ENCODE assay signal across 26 mouse cellular contexts in genomic region chr5:4949433-4949832, GRCm38 (mm10).
"Had no signal": no experiment of that assay in that cellular context is flagged by ENCODE, and none has a peak within 500 bp of the region (broad histone marks: within the 10 kb centered on the region; RNA-seq: fewer than 3 reads in every experiment).

No protein-coding gene starts in this region.

- H3K36me3 ChIP-seq: heart, embryonic 13.5 days; heart, embryonic 15.5 days; hindbrain, embryonic 13.5 days; hindbrain, embryonic 15.5 days; kidney, embryonic 15.5 days; limb, embryonic 12.5 days; limb, embryonic 15.5 days had no signal

- H3K27ac ChIP-seq: heart, adult 2 months; heart, embryonic 13.5 days; heart, embryonic 15.5 days; hindbrain, embryonic 13.5 days; hindbrain, embryonic 15.5 days; hindbrain, postnatal 0 days; kidney, embryonic 15.5 days; kidney, postnatal 0 days; limb, embryonic 12.5 days; limb, embryonic 15.5 days had no signal

- H3K27me3 ChIP-seq: heart, embryonic 13.5 days; heart, embryonic 15.5 days; hindbrain, embryonic 13.5 days; hindbrain, embryonic 15.5 days; kidney, embryonic 15.5 days; limb, embryonic 12.5 days; limb, embryonic 15.5 days had no signal

- H3K9ac ChIP-seq: forebrain, postnatal 0 days; heart, embryonic 13.5 days; heart, embryonic 15.5 days; hindbrain, embryonic 13.5 days; hindbrain, embryonic 15.5 days; kidney, embryonic 15.5 days; limb, embryonic 12.5 days; limb, embryonic 15.5 days had no signal

- H3K9me3 ChIP-seq: heart, embryonic 13.5 days; heart, embryonic 15.5 days; hindbrain, embryonic 13.5 days; hindbrain, embryonic 15.5 days; kidney, embryonic 15.5 days; limb, embryonic 12.5 days; limb, embryonic 15.5 days had no signal

- H3K4me1 ChIP-seq: hindbrain, embryonic 13.5 days; kidney, embryonic 15.5 days; limb, embryonic 15.5 days had no signal

- H3K4me3 ChIP-seq: heart, adult 2 months; heart, embryonic 13.5 days; heart, embryonic 15.5 days; hindbrain, embryonic 13.5 days; hindbrain, embryonic 15.5 days; kidney, embryonic 15.5 days; limb, embryonic 12.5 days; limb, embryonic 15.5 days had no signal

- ATAC-seq: hindbrain, postnatal 0 days; intestine, embryonic 16.5 days had no signal

- H3K4me2 ChIP-seq: heart, embryonic 11.5 days; heart, embryonic 13.5 days; heart, embryonic 15.5 days; hindbrain, embryonic 13.5 days; hindbrain, embryonic 15.5 days; kidney, embryonic 15.5 days; limb, embryonic 12.5 days; limb, embryonic 15.5 days had no signal

- DNase-seq: forebrain, postnatal 0 days; gastrocnemius, postnatal 14 days; gastrocnemius, postnatal 36 days; heart, adult 11 months; heart, adult 2 months; heart, postnatal 14 days; heart, postnatal 36 days; kidney, adult 11 months; kidney, adult 2 months; kidney, adult 9 months; kidney, postnatal 14 days; kidney, postnatal 36 days; layer of hippocampus, adult 9-11 months; layer of hippocampus, postnatal 36 days; left cerebral cortex, postnatal 4 days had no signal
